Mouse (Mus musculus) layer of hippocampus, adult 9-10 months (tissue): ENCODE measurements around the gene Antxr1.

ENCODE experiments used
- DNase-seq: peaks from one replicate; pipeline ENCODE4 v3.0.0; 2022; ENCODE audit warnings: low spot score

The Antxr1 gene

DNA sequence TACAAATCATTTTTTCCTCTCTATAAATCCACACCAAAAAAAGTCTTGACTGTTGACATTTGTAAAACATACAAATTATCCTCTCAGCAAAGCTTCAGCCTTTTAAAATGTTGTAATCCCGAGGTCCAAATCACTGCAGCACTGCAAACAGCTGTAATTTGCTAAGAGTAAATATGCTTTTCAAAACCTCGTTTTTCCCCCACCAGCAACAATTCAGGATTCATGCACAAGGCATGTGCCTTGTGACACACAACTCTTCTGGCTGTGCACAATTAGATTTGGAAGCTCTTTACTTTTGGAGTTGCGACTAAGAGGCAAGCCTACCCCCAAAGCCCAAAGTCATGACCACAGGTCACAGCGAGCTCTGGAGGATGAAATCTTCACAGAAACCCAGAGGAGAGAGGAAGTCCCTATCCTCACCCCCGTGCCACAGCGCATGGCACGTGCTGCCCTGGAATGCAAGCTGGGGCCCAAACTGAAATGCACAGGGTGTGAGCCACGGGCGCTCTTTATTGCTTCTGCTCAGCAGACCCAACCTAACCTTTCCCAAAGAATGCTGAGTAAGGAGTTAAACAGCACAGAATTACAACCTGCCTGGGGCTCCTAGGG lies 87.3 kb downstream of the Antxr1 start:
- no peak for DNase-seq

DNA sequence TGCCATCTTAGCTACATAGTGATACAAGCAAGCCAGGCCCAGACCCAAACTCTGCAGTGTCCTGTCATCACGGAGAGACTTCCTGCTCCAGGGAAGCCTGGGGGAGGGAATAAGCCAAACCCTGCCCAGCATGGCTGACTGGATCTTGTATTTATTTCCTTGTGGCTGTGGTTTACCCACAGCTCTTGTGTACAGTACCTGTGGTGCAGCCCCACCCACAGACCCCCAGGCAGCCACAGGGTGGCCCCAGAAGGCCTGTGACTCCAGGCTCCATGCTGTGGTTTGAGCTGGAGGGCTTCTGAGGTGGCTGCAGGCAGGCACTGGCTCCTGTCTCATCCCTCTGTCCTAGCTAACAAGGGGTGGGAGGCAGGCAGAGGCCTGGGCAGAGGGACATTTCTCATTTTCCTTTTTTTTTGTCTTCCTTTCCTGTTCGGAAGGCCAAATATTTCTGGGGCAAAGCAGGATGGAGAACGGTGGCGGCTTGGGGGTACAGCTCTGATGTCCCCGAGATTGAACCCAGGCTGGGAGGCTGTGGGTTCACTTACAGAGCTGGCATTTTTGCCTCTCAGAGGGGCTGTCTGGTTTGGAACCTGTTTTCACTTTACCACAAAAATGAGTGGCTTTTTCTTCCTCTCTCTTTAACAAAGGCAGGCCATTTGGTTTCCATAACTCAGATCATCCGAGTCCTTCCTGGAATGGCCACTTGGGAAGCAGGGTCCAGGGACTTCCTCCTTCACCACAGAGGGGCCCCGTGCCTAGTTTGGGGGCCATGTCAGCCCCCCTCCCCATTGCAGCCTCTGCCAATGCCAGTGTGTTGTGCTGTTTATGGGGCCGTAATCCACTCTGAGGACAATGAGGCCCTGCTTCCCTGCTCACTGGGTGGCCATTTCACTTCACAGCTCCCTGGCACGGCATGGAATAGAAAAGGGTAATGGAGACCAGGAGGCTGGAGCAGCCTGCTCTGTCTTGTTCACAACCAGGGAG lies 91.2 kb downstream of the Antxr1 start:
- no peak for DNase-seq

DNA sequence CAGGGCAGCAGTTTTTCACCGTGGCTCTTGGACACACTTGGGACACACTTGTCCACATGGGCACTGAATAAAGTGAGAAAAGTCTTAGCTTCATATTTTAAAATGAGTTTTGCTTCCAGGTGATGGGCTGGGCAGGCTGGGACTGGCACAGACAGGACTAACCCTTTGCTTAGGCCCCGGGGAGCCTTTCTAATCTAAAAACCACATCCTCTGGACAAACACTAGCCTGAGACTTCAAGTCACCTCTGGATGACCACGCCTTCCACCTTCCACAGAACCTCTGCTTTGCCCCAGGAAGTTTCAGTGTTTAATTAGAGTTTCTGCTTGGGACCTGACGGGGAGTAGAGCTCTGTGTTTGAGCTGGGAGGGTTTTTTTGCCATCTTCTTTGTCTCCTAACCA lies 98.4 kb downstream of the Antxr1 start:
- no peak for DNase-seq

DNA sequence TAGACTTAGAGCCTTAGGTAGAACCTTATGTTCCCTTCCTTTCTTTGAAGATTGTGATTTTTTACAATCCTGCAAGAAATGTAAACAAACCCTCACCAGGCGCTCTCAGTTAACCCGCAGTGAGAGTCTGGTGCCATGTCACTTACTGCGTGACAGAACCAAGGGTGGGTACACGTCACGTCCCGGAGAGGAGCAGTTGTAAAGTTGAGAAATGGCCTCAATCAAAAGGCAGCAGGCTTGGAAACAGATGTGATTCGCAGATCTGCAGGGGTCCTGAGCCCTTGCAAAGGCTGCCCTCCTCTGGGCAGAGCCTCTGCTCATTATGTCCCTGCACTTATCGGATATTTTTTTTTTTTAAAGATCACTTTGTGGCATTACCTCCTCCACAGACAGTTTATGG lies 99.6 kb downstream of the Antxr1 start:
- no peak for DNase-seq

DNA sequence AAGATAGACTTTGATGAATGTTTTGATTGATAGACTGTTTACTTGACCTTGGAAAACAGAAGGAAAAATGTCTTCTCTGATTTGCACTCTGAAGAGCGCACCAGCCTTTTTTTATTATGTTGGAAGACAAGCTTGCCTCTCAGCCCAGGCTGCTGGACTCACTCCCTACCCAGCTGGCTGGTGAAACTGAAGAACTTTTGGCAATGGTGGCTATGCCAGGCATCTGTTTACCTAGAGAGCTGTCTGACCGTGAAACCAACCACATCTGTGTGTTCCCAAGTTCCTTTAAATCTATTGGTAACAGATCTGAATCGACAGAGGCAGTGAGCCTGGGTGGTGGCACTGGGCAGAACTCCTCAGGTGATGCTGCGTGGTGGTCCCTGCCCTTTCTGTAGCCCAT lies 102.5 kb downstream of the Antxr1 start:
- DNase-seq: no peak

DNA sequence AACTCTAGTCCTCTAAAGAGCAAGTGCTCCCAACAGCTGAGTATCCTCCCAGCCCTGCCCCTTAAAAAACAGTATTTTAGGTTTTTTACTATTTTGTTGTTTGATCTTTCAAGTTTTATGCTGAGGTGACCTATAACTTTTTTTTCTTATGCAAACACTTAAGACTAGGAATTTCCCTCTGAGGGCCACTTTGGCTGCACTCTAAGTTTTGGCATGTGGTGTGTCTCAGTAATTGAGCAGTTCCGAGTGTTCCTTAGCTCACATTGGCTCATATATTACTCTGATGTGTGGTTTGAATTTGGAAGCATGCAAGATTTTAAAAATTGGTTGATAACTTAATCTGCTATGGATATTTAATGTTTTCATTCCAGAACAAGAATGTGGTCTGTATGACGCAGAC lies 105.6 kb downstream of the Antxr1 start:
- DNase-seq: no peak

DNA sequence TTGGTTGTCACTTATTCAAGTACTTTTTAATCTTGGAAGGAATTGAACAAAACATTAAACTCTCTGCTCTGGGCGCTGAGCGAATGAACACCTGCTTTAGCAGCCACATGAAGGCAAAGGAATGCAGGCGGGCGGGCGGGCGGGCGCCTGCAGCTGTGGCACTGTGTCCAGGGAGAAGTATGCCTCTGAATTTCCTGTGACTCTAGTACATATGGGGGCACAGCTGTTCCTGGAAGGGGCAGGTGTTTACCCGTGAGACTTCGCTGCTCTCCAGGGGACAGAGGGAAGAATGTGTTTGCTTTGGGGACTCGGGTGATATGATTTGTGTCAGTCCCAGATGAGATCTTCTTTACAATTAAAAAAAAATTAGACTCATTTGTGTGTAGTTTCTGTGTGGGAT lies 107.7 kb downstream of the Antxr1 start:
- DNase-seq: no peak

DNA sequence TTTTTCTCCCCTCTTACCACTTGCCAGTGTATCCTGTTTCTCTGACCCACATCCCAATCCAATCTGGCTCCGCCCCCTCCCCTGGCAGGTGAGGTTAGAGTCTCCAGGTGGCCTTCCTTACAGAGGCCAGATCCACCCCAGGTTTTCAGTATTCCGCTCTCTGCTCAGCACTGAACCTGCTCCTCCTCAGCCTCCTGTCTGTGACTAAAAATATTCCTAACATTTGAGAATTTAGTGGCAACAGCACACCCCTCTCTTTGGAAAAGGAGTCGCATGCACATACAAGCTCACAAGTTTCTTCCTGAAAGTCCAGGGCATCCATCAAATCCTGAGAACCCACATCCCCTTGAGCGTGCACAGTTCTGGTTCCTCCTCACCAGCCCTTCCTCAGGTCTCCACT lies 109.3 kb downstream of the Antxr1 start:
- no peak for DNase-seq

DNA sequence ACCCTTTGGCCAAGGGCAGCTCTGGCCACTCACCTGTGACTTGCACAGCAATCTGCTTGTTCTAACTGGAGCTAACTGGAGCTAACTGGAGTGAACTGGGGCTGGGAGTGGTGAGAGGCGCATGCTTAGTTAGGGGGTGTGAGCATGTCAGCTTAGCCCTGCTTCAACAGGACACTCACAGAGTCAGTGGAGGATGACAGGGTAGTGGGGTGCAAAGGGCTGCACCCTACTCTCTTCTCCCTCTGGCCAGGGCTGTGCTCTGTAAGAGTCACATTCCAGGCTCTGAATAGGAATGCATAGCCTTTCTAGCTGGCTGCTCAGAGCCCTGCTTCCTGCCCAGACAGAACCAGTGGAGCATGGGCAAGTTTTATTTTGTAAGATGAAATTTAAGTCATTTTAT lies 110.3 kb downstream of the Antxr1 start:
- DNase-seq: no peak

DNA sequence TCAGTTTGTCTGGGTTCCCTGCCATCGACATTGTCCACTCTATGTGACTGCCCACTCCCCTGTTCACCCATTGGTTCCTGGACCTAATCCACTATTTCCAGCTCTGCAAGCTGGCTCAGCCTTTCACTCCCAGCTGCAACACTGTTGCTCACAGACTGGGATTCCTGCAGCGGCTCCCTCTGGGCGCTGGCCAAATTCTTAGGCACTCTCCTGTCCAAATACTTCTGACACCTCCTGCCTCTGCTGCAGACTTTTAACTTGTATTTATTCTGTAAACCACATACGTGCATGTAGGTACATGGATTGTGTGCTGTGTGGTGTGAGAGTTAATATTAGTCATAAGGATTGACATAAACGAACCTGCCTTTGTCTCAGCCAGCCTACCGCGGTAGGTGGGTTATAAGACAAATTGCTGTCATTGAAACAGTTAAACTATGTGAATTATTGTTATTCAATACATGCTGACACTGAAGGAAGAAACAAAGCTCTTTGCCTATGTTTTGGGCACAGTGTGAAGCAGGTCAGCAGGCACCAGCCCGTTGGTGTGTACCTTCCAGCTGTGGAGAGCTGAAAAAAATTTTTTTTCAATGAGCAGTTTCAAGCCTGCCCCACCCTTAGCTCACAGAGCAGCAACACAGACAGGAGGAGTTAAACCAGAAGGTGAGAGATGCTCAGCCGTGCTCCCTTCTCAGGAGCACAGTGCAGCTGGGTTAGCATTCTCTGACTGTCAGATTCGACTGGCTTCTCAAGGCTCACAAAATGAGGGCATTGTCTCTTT lies 112.6 kb downstream of the Antxr1 start:
- DNase-seq: no peak

DNA sequence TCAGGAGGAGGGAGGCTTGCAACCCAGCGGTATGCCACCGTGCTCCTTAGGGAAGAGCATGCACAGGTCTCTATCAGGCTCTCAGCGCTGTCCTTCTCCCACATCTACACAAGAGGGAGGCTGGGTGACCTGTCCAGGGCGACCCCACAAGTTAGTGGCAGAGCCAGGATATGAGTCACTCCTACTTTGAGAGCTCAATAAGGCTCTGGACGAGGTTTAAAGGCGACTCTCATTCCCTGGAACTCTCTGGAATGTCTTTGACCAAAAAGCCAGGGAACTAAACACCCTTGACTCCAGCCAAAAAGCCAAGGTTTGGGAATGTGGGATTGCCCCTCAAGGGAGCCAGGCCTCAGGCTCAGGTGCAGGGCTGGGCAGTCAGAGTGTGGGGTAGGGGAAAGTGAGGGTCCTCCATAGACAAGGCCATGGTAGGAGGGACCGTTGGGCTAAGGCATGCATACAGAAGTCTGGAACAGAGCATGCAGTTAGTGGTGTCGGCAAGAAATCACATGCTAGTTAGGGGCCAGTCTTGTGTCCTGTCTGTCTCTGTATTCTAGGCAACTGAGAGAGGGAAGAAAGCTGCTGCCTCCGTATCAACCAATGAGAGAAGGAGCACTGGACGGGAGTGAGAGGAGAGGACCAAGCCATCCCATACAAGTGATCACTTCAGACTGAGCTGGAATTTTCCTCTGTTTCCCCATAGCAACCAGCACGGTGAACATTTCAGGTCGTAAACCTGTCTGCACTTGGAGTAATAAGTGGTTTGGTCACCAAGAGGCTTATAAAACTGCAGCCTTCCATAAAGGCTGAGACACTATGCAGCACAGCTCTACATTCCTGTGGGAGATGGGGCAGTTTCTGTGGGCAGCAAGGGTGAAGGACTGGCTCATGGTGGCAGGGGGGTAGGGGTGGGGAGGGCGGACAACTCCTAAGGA lies 116.3 kb downstream of the Antxr1 start:
- DNase-seq: no peak

DNA sequence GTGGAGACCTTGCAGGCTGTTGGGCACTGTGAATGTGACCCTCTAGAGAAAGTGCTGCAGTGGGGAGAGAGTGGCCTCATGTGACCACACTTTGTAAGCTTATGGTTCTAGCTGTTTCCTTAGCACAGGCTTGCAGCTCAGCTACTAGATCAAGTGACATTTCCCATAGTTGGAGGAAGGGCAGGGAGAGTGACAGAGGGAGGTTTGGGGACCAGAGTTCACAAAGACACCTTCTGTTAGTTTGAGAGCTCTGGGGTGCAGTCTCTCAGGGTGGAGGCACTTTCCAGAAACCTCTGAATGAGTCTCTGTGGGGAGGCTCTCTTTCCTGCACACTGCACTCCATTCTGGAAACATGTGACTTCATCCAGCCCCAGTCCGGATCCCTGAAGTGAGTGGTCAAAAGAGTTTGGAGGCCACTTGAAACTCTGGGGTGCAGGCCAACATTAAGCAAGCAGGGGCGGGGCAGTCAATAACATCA lies 119.5 kb downstream of the Antxr1 start:
- no peak for DNase-seq

DNA sequence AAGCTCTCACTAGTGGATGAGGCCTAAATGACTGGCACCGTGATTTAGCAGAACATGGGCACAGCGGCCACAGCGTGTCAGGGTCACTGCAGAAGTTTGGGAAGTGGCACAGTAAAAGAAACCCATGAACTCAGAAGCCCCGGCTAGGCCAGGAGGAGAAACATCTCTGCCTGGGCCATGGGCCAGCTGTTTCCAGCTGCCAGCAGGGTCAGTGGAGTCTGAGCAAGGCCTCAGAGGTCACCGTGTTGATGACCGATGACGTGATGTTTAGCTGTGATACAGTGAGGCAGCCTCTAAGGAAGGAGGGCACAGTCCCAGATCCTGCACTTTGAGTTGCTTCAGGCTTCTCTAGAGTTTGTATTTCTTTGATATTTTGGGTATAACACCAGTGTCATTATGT lies 122.4 kb downstream of the Antxr1 start:
- no peak for DNase-seq

DNA sequence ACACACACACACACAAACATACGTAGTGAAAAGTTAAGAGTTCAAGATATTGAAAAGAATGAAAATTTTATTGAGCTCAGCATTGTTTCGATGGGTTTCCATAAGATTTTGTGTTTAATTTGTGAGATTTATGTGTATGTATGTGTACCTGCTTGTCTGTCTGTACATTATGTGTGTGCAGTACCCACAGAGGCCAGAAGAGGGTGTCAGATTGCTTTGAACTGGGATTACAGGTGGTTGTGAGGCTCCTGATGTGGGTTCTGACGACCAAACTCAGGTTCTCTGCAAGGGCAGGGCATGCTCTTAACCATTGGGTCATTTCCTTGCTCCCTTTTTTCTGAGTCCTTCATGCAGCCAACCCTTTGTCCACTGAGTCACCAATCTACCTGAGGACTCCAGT lies 124.1 kb downstream of the Antxr1 start:
- DNase-seq: no peak

DNA sequence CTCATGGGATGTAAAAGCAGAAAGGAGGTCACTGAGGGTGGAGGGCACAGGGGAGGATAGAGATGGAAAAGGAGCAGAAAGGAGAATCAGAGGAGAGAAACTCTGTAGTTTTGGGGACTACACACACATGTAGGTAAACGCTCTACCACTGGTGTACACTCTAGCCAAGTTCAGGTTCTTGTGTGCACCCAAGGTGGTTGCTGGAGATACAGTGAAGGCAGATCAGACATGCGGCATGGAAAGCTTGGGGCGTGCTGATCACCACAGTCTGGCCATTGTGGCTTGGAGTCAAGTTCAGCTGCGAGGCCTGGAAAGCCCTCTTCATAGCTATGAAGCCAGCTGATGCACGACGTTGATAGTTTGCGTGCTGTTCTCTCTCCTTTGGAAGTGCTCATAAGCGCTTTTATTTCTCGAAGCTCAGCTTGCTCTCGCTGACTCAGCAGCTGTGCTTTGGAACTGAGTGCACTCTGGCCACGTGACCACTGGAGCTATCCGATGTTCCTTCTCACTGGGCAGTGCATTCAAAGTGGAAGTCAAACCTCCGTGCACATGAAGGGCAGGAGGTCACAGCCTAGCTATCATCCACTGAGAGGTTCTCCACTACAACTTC lies 128.1 kb downstream of the Antxr1 start:
- no peak for DNase-seq

DNA sequence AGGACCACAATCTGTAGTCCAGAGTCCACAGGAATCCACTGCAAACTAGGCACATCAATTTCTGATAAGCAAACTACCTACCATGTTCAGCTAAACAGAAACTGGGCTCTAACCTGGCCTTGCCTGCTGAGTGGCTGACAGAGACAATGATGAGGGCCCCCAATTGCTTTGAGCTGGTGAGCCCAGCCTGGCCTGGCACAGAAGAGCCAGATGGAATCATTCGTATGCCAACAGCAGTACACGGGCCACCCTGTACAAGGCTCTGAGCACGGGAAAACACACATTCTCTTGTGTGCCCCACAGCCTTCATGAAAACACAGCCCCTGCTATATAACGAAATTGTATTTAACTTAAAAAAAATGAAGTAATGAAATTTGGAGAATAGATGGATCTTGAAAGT lies 128.8 kb downstream of the Antxr1 start:
- no peak for DNase-seq

DNA sequence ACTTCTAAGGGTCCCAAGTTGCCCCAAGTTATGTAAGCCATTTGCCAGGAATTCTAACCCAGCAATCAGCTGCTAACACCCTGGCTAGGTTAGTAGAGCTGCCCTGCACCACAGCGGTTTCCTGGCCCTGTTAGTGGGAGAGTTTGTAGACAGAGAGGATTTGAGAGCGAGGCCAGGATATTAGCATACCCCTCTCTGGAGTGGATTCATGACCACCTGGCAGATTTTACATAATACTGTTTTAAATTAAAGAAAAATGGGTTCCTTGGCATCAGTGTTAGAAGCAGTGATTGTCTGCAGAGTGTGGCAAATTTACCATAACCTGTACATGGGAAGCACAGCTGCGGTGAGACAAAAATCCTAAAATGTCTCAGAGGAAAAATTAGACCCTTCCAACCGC lies 132.2 kb downstream of the Antxr1 start:
- no peak for DNase-seq

DNA sequence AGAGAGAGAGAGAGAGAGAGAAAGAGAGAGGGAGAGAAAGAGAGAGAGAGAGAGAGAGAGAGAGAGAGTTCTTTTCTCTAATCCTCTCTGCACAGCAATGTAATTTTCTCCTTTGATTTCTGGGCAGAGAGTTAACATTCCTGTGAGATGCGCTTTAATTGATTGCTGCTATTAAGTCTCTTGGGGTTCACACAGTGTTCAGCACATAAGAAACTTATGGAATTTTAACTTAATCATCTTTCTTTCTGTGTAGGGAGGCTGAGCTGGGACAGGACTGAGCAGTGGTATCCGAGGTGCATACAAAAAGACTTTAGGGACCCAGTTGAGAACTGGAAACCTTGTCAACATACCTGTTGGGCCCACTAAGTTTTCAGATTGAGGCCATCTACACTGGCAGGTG lies 132.6 kb downstream of the Antxr1 start:
- no peak for DNase-seq

DNA sequence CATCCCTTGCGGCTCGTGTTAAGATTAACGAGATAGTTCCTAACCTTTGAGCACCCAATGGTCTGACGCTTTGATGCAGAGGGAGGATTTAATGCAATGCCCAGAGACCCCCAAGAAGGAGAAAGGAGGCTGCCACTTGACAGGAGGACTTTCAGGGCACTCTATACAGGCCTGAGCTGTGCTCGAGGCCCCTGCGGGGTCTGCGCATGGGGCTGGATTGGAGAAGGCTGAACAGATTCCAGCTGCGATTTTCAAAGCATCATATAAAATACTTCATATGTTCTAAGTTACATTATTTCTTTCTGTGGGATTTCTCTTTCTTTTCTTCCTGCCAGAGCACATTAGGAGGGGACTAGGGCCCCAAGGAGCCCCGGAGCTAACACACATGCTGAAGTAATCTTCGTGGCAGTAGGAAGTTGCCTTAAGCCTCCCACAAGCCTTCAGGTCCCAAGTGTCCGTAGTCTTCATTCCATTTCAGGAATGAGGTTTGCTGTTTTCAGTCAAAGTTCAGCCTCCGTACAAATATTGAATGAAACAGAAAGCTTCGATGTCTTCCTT lies 133.5 kb downstream of the Antxr1 start:
- DNase-seq: no peak

DNA sequence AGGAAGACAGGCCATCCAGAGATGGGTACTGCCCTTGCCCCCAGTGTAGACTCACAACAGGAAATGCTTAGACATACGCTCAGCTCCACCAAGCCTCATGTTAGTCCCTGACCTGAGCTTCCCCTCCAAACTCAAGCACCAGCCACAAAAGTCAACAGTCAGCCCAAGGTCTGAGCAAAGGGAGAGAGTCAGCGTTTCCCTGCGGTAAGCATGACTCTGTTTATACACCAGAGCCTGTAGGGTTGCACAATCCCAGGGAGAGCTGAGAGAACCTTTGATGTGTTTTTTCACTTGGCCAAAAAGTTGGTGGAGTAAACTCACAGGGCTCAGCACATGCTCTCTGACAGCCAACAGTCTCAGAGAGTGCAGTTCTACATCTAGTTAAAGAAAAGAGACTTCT lies 145.9 kb downstream of the Antxr1 start:
- no peak for DNase-seq

DNA sequence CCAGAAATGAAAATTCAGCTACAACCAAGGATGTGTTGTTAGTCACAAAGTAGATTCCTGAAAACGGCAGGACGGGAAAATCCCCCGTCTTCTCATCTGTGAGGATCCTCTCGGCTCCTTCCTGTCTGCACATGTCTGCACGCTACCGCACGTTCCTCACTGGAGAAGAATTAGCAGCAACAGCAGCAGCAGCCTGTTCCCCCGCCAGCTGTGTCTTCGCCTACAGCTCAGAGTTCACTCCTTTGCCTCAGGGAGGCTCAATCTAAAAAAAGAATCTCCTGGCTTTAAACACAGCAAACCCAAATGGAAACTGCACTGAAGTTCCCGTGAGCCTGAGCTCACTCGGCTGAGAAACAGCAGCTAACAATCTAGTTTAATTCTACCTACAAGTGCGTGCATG lies 148.6 kb downstream of the Antxr1 start:
- no peak for DNase-seq
